Mouse (Mus musculus): ENCODE measurements around the gene Gm39653.

- TF ChIP-seq ZNF384 (IDR thresholded peaks at IDR 0.05; ENCODE audit: low read depth, low read length) (no peak), CHD2 (IDR thresholded peaks at IDR 0.05; ENCODE audit: low read depth, low read length) (no peak), ZC3H11A (IDR thresholded peaks at IDR 0.05; ENCODE audit: borderline replicate concordance, low read depth, low read length) (no peak), HCFC1 (IDR thresholded peaks at IDR 0.05; ENCODE audit: borderline replicate concordance, insufficient read depth, low read length) (no peak), MAFK (IDR thresholded peaks at IDR 0.05; ENCODE audit: insufficient read depth, low read depth, low read length) (no peak)
Observed at GRCm38 (mm10) chr1:63603870-63604500, 11.8 kb upstream of the Gm39653 start.

All from ES-E14 (cell line).